Mouse (Mus musculus): ENCODE measurements around the gene Ddx11.
"Not testable (repeated sequence)": the region's sequence is repeated elsewhere in the genome, so short reads cannot be mapped to it uniquely, and the experiment has no call there.

The Ddx11 gene

DNA sequence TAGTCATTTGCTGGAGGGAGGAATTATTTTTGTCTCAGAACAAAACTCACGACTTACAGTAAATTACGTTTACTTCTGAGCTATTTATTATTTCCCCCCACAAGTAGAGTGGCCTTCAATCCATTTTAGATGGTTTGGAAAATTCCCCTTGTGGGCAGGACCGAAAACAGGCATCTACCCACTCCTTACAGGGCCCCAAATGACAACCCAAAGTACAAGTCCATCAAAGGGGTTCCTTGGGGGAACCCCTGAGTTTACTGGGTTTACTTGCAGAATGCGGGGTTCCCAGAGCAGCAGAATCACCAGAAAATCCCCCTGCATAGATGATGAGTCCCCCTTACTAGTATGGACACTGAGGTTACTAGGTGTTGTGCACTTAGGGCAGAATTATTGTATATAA, 11.2 kb upstream of the Ddx11 start:
- no peak for DNase-seq (ENCODE audit: extremely low spot score)

DNA sequence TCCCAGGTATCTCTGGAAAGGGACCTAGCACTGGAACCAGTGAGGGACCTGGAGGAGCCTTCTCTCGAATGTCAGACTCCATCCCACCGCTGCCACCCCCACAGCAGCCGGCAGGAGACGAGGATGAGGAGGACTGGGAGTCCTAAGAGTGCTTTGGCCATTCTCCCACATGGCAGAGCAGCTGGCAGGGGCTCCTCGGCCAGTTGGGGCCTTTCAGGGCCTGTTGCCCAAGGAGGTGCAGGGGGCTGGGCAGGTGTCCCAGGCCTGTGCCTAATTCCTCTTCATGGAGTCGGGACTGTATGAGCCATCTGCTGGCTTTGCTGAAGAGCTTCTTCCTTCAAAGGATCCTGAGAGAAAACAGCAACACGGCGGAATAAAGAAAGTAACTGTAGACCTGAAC, 4.3 kb upstream of the Ddx11 start:
- DNase-seq (ENCODE audit: extremely low spot score) = no peak

DNA sequence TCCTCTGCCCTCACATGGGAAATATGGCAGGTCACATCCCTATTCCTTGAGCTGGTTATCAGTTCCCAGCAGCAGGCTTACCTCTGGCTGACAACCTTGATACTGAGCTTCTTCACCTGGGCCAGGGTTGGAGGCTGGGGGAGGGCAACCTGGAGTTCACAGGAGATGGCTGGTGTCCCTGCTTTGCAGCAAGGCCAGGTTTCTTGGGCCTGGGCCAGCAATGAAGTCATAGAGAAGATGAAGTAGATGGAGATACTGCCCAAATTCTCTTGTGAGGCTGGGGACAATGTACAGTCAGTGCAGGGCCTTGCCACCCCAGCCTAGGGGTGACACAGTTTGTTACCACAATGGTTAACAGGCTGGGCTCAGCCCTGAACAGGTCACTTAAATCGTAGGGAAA, 2.6 kb upstream of the Ddx11 start:
- DNase-seq (ENCODE audit: extremely low spot score) = no peak

DNA sequence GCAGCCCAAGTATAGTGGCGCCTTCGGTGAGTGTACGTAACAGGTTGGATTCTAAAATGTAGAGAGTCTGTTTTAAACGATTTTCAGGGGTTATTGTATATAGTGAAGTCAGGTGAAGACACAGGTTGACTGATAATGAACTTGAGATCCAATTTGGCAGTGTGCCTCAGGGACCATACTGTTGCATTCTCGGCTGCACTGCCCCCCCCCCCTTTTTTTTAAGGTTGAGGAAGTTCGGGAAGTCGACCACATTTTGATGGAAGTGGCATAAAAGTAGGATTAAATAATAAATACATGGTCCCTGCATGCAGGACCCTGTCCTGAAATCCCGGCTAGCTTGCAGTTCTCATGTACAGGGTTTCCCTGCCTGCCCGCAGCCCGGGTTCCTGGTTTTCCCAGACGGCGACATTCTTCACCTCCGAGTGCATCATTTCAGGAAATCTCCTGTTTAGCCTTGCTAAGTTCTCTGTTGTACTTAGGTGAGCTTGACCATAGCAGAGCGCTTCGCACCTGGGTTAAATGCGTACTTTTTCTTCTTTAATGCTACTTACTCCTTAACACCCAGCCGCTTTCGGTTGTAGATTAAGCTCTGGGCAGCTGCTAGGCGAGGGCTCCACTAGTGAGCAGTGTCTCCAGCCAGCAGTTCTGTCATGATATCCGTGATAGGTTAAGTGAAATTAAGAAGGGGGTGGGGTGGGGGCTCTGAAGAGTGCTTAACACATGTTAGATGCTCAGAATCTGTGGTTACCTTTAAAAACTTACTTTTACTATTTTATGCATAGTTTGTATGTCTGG, 693 bp downstream of the Ddx11 start:
- DNase-seq (ENCODE audit: extremely low spot score) = peak; percentile 52

DNA sequence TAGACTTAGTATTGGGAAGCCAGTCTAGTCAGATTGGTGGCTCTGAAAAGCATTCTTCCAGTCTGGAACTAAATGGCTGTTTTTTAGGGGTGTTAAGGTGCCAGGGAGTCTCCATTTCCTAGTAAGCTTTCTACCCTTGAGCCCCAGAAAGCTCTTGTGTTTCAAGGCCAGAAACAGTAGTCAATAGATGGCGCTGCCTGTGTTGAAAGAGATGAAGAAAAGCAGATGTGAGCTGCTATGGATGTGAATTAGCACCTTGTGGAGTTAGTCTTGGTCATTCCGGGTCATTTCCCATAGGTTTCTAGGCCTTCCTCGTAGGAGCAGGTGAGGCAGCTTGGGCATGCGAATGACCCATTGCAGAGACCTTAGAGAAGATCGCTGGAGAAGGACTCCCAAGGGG, 1.9 kb downstream of the Ddx11 start:
- DNase-seq (ENCODE audit: extremely low spot score) = no peak

GRCm38 (mm10) chr17:66130371-66130770, 7.1 kb downstream of the Ddx11 start:
- no peak for DNase-seq (ENCODE audit: extremely low spot score)

GRCm38 (mm10) chr17:66131212-66131611, 7.9 kb downstream of the Ddx11 start:
- peak; percentile 15 for DNase-seq (ENCODE audit: extremely low spot score)

GRCm38 (mm10) chr17:66152706-66153662, 29.7 kb downstream of the Ddx11 start:
- not testable (repeated sequence) for DNase-seq (ENCODE audit: extremely low spot score)

GRCm38 (mm10) chr17:66153735-66154423, 30.6 kb downstream of the Ddx11 start:
- not testable (repeated sequence) for DNase-seq (ENCODE audit: extremely low spot score)

GRCm38 (mm10) chr17:66154876-66155275, 31.6 kb downstream of the Ddx11 start:
- no peak for DNase-seq (ENCODE audit: extremely low spot score)

GRCm38 (mm10) chr17:66158271-66158670, 35.0 kb downstream of the Ddx11 start:
- DNase-seq (ENCODE audit: extremely low spot score) = no peak

DNA sequence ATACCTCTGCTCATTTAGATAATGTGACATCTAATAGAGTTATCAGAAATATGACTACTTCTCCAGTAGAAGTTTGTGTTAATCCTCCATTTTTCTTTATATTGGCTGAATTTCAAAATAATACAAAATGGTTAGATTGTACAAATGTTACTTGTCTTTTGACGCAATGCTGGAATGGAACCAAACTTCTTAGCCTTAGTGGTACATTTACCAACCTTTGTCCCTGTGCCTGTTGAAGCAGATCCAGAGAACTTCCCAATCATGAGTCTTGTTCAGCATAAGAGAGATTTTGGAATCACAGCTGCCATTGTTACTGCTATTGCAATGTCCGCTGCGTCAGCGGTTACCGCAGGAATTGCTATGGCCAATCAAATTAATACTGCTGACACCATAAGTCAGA, 43.8 kb downstream of the Ddx11 start:
- DNase-seq (ENCODE audit: extremely low spot score) = not testable (repeated sequence)

- not testable (repeated sequence) for DNase-seq (ENCODE audit: extremely low spot score)
Measured at GRCm38 (mm10) chr17:66170971-66171370, 47.7 kb downstream of the Ddx11 start.

DNA sequence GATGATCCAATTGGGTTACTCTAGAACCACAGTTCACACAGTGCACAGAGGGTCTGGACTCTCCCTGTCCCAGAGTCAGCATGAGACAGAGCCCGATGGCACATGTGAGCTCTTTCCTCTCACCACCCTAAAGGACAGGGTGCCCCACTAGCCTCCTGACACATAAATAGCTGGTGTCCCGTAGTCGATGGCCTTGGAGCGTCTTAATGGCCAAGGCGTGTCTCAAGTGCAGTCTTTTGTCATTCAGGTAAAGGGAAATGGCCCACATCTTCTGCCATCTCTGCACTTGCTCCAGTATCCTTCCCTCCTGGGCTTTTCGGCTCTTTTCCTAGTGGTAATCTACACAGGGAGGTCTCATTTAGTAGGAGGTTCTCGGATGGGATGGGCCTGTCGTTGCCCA, 67.3 kb downstream of the Ddx11 start:
- no peak for DNase-seq (ENCODE audit: extremely low spot score)

- no peak for DNase-seq (ENCODE audit: extremely low spot score)
Measured at GRCm38 (mm10) chr17:66197041-66197440, 73.7 kb downstream of the Ddx11 start.
